Mouse (Mus musculus): Measurements from ENCODE around the gene Olfr692. TPM values are rescaled to one million over a fixed set of nuclear protein-coding genes. Genes with fewer than 3 reads are reported as not detected.

Gene Olfr692
- total and polyA plus RNA-seq, 3 experiments, result not detected

DNA sequence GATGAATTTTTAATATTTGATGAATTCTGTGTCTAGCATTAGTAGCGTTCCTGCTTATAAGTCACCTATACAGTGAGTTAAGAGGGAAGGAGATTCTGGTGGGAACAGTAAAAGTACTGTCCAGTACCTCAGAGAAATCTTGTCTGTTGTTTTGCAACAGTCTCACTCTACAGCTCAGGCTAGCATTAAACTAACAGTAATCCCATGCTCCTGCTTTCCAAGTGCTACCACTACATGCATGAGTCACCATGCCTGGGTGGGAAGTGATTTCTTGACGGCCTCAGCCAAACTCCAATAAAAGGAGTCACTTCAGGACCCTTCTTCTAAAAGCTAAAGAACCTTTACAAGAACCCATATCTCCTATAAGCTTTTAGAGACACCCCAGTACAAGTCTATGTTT lies 6.3 kb upstream of the Olfr692 start:
- Histone ChIP-seq H3K36me3 (replicated peaks) (no peaks in the 10 kb centered on the region), H3K4me1 (ENCODE audit: insufficient read depth, low read depth, low read length) (no peaks in the 10 kb centered on the region), H3K9me3 (replicated peaks) (no peaks in the 10 kb centered on the region), H3K4me3 (ENCODE audit: low read depth, low read length) (no peak overlapping the region), H3K27me3 (ENCODE audit: insufficient read depth, low read length) (no peaks in the 10 kb centered on the region)
- DNase-seq (ENCODE audit: low spot score), result no peak
- no peak for ATAC-seq (ENCODE audit: extremely low read depth, insufficient number of reproducible peaks, low FRiP score, poor library complexity, severe bottlenecking)
- no peak for TF ChIP-seq TAL1 (conservative IDR thresholded peaks at IDR 0.05; ENCODE audit: low read depth, low read length)

DNA sequence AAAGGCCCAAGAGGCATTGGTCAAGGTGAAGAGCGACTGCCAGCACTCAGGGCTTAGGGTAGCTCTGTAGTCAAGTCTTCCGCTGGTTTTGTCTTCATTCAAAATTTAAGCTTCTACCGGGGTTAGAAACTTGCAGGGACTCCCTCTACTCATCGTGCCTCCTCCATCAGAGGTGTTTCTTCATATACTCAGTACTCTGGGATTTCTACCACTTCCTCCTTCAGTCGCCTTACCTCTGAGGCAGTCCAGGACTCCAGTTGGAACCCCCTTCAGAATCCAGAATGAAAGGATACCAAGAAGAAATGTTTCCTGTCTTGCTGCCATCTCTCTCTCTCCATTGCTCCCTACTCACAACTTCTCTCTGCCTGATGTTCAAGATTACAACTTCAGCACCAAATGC lies 762 bp upstream of the Olfr692 start:
- H3K27me3 ChIP-seq (ENCODE audit: insufficient read depth, low read length), result no peaks in the 10 kb centered on the region
- no peaks in the 10 kb centered on the region for H3K4me1 ChIP-seq (ENCODE audit: insufficient read depth, low read depth, low read length)
- H3K4me3 ChIP-seq (ENCODE audit: low read depth, low read length), result no peak overlapping the region
- DNase-seq (ENCODE audit: low spot score) (no peak), ATAC-seq (ENCODE audit: extremely low read depth, insufficient number of reproducible peaks, low FRiP score, poor library complexity, severe bottlenecking) (no peak)
- TF ChIP-seq POLR2AphosphoS5 (IDR thresholded peaks at IDR 0.05; ENCODE audit: insufficient replicate concordance, low read depth, low read length) (no peak), GATA1 (IDR thresholded peaks at IDR 0.05; ENCODE audit: borderline replicate concordance, low read length) (no peak), GATA2 (IDR thresholded peaks at IDR 0.05; ENCODE audit: borderline replicate concordance, low read depth, low read length) (no peak), TAL1 (conservative IDR thresholded peaks at IDR 0.05; ENCODE audit: low read depth, low read length) (no peak), CTCF (IDR thresholded peaks at IDR 0.05; ENCODE audit: low read depth, low read length) (no peak)
- H3K9me3 ChIP-seq (replicated peaks), result no peaks in the 10 kb centered on the region
- peaks cover 5% of the 10 kb centered on the region for H3K36me3 ChIP-seq (replicated peaks)

DNA sequence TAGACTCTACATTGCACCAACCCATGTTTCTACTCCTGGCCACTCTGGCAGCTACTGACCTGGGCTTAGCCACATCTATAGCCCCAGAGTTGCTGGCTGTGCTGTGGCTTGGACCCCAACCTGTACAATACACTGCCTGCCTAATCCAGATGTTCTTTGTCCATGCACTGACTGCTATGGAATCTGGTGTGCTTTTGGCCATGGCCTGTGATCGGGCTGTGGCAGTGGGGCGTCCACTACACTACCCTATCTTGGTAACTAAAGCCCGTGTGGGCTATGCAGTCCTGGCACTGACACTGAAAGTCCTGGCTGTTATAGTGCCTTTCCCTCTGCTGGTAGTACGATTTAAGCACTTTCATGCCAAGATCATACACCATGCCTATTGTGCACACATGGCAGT lies 491 bp downstream of the Olfr692 start:
- DNase-seq (ENCODE audit: low spot score), result no peak
- Histone ChIP-seq H3K36me3 (replicated peaks) (peaks cover 12% of the 10 kb centered on the region), H3K4me1 (ENCODE audit: insufficient read depth, low read depth, low read length) (no peaks in the 10 kb centered on the region), H3K9me3 (replicated peaks) (no peaks in the 10 kb centered on the region), H3K4me3 (ENCODE audit: low read depth, low read length) (no peak overlapping the region), H3K27me3 (ENCODE audit: insufficient read depth, low read length) (no peaks in the 10 kb centered on the region)
- no peak for ATAC-seq (ENCODE audit: extremely low read depth, insufficient number of reproducible peaks, low FRiP score, poor library complexity, severe bottlenecking)
- TF ChIP-seq CTCF (IDR thresholded peaks at IDR 0.05; ENCODE audit: low read depth, low read length), result no peak
- no peak for TF ChIP-seq GATA1 (IDR thresholded peaks at IDR 0.05; ENCODE audit: borderline replicate concordance, low read length)
- no peak for TF ChIP-seq POLR2AphosphoS5 (IDR thresholded peaks at IDR 0.05; ENCODE audit: insufficient replicate concordance, low read depth, low read length)
- TF ChIP-seq TAL1 (conservative IDR thresholded peaks at IDR 0.05; ENCODE audit: low read depth, low read length), result no peak
- TF ChIP-seq GATA2 (IDR thresholded peaks at IDR 0.05; ENCODE audit: borderline replicate concordance, low read depth, low read length), result no peak

DNA sequence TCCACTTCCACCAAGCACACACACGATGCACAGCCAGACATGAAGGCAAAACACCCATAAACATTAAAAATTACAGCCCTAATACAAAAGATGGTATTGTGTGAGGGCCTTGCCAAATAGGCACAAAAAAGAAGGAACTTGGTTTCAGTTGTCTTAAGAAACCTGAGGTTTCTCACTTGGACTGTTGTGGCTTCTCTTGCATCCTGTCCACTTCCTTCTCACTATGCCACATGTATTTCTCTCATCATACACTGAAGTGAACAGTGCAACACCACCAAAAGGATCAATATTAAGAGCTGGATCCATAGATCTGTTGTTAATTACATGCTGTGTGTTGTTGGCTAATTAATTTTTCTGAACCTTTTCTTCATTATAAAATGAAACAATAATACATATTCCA lies 4.9 kb downstream of the Olfr692 start:
- ATAC-seq (ENCODE audit: extremely low read depth, insufficient number of reproducible peaks, low FRiP score, poor library complexity, severe bottlenecking), result no peak; the same call in 1 of the 2 replicates
- no peaks in the 10 kb centered on the region for H3K27me3 ChIP-seq (ENCODE audit: insufficient read depth, low read length)
- no peak for DNase-seq (ENCODE audit: low spot score)
- peaks cover 45% of the 10 kb centered on the region for H3K36me3 ChIP-seq (replicated peaks)
- H3K4me1 ChIP-seq (ENCODE audit: insufficient read depth, low read depth, low read length), result no peaks in the 10 kb centered on the region
- no peaks in the 10 kb centered on the region for H3K9me3 ChIP-seq (replicated peaks)
- no peak overlapping the region for H3K4me3 ChIP-seq (ENCODE audit: low read depth, low read length)
- no peak for TF ChIP-seq TAL1 (conservative IDR thresholded peaks at IDR 0.05; ENCODE audit: low read depth, low read length)
- TF ChIP-seq GATA1 (IDR thresholded peaks at IDR 0.05; ENCODE audit: borderline replicate concordance, low read length), result no peak
- TF ChIP-seq CTCF (IDR thresholded peaks at IDR 0.05; ENCODE audit: low read depth, low read length), result no peak
- no peak for TF ChIP-seq GATA2 (IDR thresholded peaks at IDR 0.05; ENCODE audit: borderline replicate concordance, low read depth, low read length)
- no peak for TF ChIP-seq POLR2AphosphoS5 (IDR thresholded peaks at IDR 0.05; ENCODE audit: insufficient replicate concordance, low read depth, low read length)

DNA sequence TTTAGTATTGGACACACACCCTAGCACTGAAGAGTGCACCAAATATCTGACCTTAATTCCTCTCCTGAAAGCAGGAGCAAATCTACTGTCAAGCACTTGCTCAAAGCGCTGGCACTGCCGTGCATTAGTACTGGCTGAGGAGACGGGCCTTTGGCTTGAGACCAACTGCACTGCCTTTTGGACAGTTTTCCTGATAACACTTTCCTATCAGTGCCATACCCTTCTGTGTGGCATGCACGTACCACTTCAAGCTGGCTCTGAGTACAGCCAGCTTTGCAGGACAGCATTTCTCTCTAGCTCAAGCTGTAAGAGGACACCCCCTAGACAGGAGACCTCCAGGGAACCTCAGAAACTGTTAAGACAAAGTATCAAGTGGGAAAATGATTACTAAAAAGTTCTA lies 5.5 kb downstream of the Olfr692 start:
- no peaks in the 10 kb centered on the region for H3K27me3 ChIP-seq (ENCODE audit: insufficient read depth, low read length)
- no peak for DNase-seq (ENCODE audit: low spot score)

DNA sequence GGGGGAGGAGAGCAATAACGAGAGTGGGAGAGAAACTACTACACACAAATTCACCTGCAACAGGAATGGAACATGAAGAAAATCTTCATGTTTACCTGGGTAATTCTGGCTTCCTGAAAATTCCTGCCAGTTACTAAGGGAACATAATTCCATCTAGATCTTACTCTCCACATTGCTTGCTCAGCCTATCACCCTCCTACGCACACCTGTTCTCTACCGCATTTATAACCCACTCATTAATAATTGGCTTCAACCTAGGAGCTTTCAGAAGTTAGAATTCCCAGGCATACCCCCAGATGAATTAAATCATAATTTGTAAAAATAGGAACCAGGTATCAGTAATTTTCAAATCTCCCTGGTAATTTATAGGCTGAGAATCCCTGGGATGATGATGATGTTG lies 5.9 kb downstream of the Olfr692 start:
- Histone ChIP-seq H3K27me3 (ENCODE audit: insufficient read depth, low read length) (no peaks in the 10 kb centered on the region), H3K36me3 (replicated peaks) (peaks cover 55% of the 10 kb centered on the region), H3K4me1 (ENCODE audit: insufficient read depth, low read depth, low read length) (no peaks in the 10 kb centered on the region), H3K9me3 (replicated peaks) (no peaks in the 10 kb centered on the region), H3K4me3 (ENCODE audit: low read depth, low read length) (no peak overlapping the region)
- ATAC-seq (ENCODE audit: extremely low read depth, insufficient number of reproducible peaks, low FRiP score, poor library complexity, severe bottlenecking), result no peak
- DNase-seq (ENCODE audit: low spot score), result no peak
- TF ChIP-seq GATA2 (IDR thresholded peaks at IDR 0.05; ENCODE audit: borderline replicate concordance, low read depth, low read length) (no peak), POLR2AphosphoS5 (IDR thresholded peaks at IDR 0.05; ENCODE audit: insufficient replicate concordance, low read depth, low read length) (no peak), CTCF (IDR thresholded peaks at IDR 0.05; ENCODE audit: low read depth, low read length) (no peak), GATA1 (IDR thresholded peaks at IDR 0.05; ENCODE audit: borderline replicate concordance, low read length) (no peak), TAL1 (conservative IDR thresholded peaks at IDR 0.05; ENCODE audit: low read depth, low read length) (no peak)

More for the DNA sequence above, 5.5 kb downstream of the Olfr692 start:
- no peaks in the 10 kb centered on the region for H3K4me1 ChIP-seq (ENCODE audit: insufficient read depth, low read depth, low read length)
- no peaks in the 10 kb centered on the region for H3K9me3 ChIP-seq (replicated peaks)
- H3K36me3 ChIP-seq (replicated peaks), result peaks cover 51% of the 10 kb centered on the region
- H3K4me3 ChIP-seq (ENCODE audit: low read depth, low read length), result no peak overlapping the region
- TF ChIP-seq GATA2 (IDR thresholded peaks at IDR 0.05; ENCODE audit: borderline replicate concordance, low read depth, low read length) (no peak), POLR2AphosphoS5 (IDR thresholded peaks at IDR 0.05; ENCODE audit: insufficient replicate concordance, low read depth, low read length) (no peak), TAL1 (conservative IDR thresholded peaks at IDR 0.05; ENCODE audit: low read depth, low read length) (no peak), CTCF (IDR thresholded peaks at IDR 0.05; ENCODE audit: low read depth, low read length) (no peak), GATA1 (IDR thresholded peaks at IDR 0.05; ENCODE audit: borderline replicate concordance, low read length) (no peak)
- ATAC-seq (ENCODE audit: extremely low read depth, insufficient number of reproducible peaks, low FRiP score, poor library complexity, severe bottlenecking), result no peak

DNA sequence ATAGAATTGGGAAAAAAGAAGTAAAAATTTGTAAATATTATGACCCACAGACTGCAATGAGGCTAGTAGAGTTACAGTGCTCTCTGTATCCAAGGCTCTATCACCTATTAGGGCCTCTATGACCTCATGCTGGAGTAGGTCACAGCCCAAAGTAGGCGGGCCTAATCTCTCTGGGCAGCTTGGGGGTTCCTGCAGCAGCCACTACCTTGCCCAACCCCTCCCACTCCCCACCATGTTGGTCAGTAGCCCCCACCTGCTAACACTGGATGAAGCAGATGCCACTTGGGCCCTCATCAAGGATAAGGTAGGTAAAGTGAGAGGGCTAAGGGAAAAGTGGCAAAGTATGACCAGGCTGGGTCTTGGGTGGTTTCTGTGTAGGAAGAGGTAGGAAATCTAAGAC lies 6.8 kb downstream of the Olfr692 start, which contains the start of gene Gm5901:
Gene Gm5901 (plus strand): TSS at position 173 of the 400 bp plus-strand sequence.
- H3K4me1 ChIP-seq (ENCODE audit: insufficient read depth, low read depth, low read length), result no peaks in the 10 kb centered on the region
- ATAC-seq (ENCODE audit: extremely low read depth, insufficient number of reproducible peaks, low FRiP score, poor library complexity, severe bottlenecking) (no peak), DNase-seq (ENCODE audit: low spot score) (no peak)
- no peaks in the 10 kb centered on the region for H3K27me3 ChIP-seq (ENCODE audit: insufficient read depth, low read length)
- H3K9me3 ChIP-seq (replicated peaks), result no peaks in the 10 kb centered on the region
- H3K36me3 ChIP-seq (replicated peaks), result peaks cover 64% of the 10 kb centered on the region
- TF ChIP-seq POLR2AphosphoS5 (IDR thresholded peaks at IDR 0.05; ENCODE audit: insufficient replicate concordance, low read depth, low read length), result no peak
- no peak for TF ChIP-seq GATA1 (IDR thresholded peaks at IDR 0.05; ENCODE audit: borderline replicate concordance, low read length)
- TF ChIP-seq CTCF (IDR thresholded peaks at IDR 0.05; ENCODE audit: low read depth, low read length), result no peak
- TF ChIP-seq TAL1 (conservative IDR thresholded peaks at IDR 0.05; ENCODE audit: low read depth, low read length), result no peak
- TF ChIP-seq GATA2 (IDR thresholded peaks at IDR 0.05; ENCODE audit: borderline replicate concordance, low read depth, low read length), result no peak
- H3K4me3 ChIP-seq (ENCODE audit: low read depth, low read length), result no peak within 1 kb of the TSS

Data from G1E (cell line).